Mouse (Mus musculus): ENCODE measurements around the gene Psmc3. TPM values are rescaled to one million over a fixed set of nuclear protein-coding genes. Genes with fewer than 3 reads are reported as not detected.
"Not testable (repeated sequence)": the region's sequence is repeated elsewhere in the genome, so short reads cannot be mapped to it uniquely, and the experiment has no call there.

Gene Psmc3
- total RNA-seq, 1 experiment, result 262 TPM

GRCm38 (mm10) chr2:91018061-91018788, 35.6 kb upstream of the Psmc3 start:
- in situ Hi-C loops (cut with MboI; ENCODE audit: low sequenced_read_pairs in 2 of 2, unreplicated experiment in 2 of 2), result no loop called here
- Histone ChIP-seq H3K9ac (ENCODE audit: insufficient read depth, low read depth, low read length, poor library complexity, severe bottlenecking) (no peak overlapping the region), H3K9me3 (ENCODE audit: control insufficient read depth, insufficient read depth, low read depth, low read length) (no peaks in the 10 kb centered on the region), H3K4me1 (ENCODE audit: control insufficient read depth in 2 of 2, insufficient read depth in 2 of 2, low read length in 2 of 2, poor library complexity in 1 of 2) (0 out of 4 replicates have a peak, but pooled peaks cover 0 to 4% of the 10 kb centered on the region in 2 experiments), H3K36me3 (ENCODE audit: control insufficient read depth, insufficient read depth, low read length, poor library complexity, severe bottlenecking) (peaks cover 20% of the 10 kb centered on the region), H3K4me3 (ENCODE audit: insufficient read depth in 1 of 2, low read depth in 1 of 2, low read length in 2 of 2, poor library complexity in 1 of 2, severe bottlenecking in 1 of 2) (no peak overlapping the region), H3K27ac (ENCODE audit: insufficient read depth, low read depth, low read length, poor library complexity, severe bottlenecking) (no peak overlapping the region)
- DNase-seq (ENCODE audit: low read depth, low spot score), result no peak
- TF ChIP-seq HCFC1 (IDR thresholded peaks at IDR 0.05; ENCODE audit: borderline replicate concordance, insufficient read depth, low read length), result no peak
- no peak for TF ChIP-seq CHD2 (IDR thresholded peaks at IDR 0.05; ENCODE audit: low read depth, low read length)
- TF ChIP-seq MAFK (IDR thresholded peaks at IDR 0.05; ENCODE audit: insufficient read depth, low read depth, low read length), result no peak
- no peak for TF ChIP-seq ZC3H11A (IDR thresholded peaks at IDR 0.05; ENCODE audit: borderline replicate concordance, low read depth, low read length)
- no peak for TF ChIP-seq ZNF384 (IDR thresholded peaks at IDR 0.05; ENCODE audit: low read depth, low read length)

DNA sequence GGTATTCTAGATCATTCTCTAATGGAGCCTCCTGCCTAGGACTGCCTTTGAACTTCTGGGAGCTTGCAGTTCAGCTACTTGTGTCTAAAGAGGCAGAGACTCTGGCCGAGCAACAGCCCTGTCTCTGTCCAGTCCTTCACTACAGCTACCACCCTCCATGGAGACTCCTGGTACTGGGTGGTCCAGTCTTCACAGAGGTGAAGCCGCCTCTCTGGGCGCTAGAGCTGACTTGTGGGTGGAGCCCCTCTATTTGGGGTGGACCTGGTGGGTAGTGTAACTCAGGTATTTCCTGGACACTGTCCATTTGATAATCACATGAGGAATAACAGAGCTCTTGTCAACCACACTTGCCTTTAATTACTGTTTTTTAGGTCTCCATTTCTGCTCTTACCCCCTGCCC, 33.9 kb upstream of the Psmc3 start:
- no peak for DNase-seq (ENCODE audit: low read depth, low spot score)
- Histone ChIP-seq H3K27ac (ENCODE audit: insufficient read depth, low read depth, low read length, poor library complexity, severe bottlenecking) (no peak overlapping the region), H3K9ac (ENCODE audit: insufficient read depth, low read depth, low read length, poor library complexity, severe bottlenecking) (no peak overlapping the region), H3K36me3 (ENCODE audit: control insufficient read depth, insufficient read depth, low read length, poor library complexity, severe bottlenecking) (peaks cover 12% of the 10 kb centered on the region), H3K4me1 (ENCODE audit: control insufficient read depth in 2 of 2, insufficient read depth in 2 of 2, low read length in 2 of 2, poor library complexity in 1 of 2) (peaks cover 3 to 7% of the 10 kb centered on the region in 2 experiments; a peak in 3 of 4 replicates), H3K4me3 (ENCODE audit: insufficient read depth in 1 of 2, low read depth in 1 of 2, low read length in 2 of 2, poor library complexity in 1 of 2, severe bottlenecking in 1 of 2) (no peak overlapping the region), H3K9me3 (ENCODE audit: control insufficient read depth, insufficient read depth, low read depth, low read length) (no peaks in the 10 kb centered on the region)
- in situ Hi-C loops (cut with MboI; ENCODE audit: low sequenced_read_pairs in 2 of 2, unreplicated experiment in 2 of 2), result no loop called here
- no peak for TF ChIP-seq ZC3H11A (IDR thresholded peaks at IDR 0.05; ENCODE audit: borderline replicate concordance, low read depth, low read length)
- no peak for TF ChIP-seq ZNF384 (IDR thresholded peaks at IDR 0.05; ENCODE audit: low read depth, low read length)
- no peak for TF ChIP-seq MAFK (IDR thresholded peaks at IDR 0.05; ENCODE audit: insufficient read depth, low read depth, low read length)
- TF ChIP-seq HCFC1 (IDR thresholded peaks at IDR 0.05; ENCODE audit: borderline replicate concordance, insufficient read depth, low read length), result no peak
- TF ChIP-seq CHD2 (IDR thresholded peaks at IDR 0.05; ENCODE audit: low read depth, low read length), result no peak

DNA sequence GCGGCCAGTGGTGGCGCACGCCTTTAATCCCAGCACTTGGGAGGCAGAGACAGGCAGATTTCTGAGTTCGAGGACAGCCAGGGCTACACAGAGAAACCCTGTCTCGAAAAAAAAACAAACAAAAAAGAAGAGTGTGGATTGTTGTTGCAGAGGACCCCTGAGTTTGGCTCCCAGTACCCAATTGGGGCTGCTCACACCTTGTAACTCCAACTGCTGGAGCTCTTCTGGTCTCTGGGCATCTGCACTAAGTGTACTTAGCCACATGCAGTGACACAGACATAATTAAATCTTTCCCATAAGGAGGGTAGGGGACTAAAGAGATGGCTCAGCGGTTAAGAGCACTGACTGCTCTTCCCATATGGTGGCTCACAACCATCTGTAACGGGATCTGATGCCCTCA, 31.5 kb upstream of the Psmc3 start:
- not testable (repeated sequence) for H3K36me3 ChIP-seq (ENCODE audit: control insufficient read depth, insufficient read depth, low read length, poor library complexity, severe bottlenecking); H3K27ac ChIP-seq (ENCODE audit: insufficient read depth, low read depth, low read length, poor library complexity, severe bottlenecking)

GRCm38 (mm10) chr2:91023131-91023530, 30.7 kb upstream of the Psmc3 start:
- DNase-seq (ENCODE audit: low read depth, low spot score), result no peak
- Histone ChIP-seq H3K36me3 (ENCODE audit: control insufficient read depth, insufficient read depth, low read length, poor library complexity, severe bottlenecking) (peaks cover 5% of the 10 kb centered on the region; the same call in 1 of the 2 replicates), H3K27ac (ENCODE audit: insufficient read depth, low read depth, low read length, poor library complexity, severe bottlenecking) (no peak overlapping the region; the same call in 1 of the 2 replicates), H3K9ac (ENCODE audit: insufficient read depth, low read depth, low read length, poor library complexity, severe bottlenecking) (no peak overlapping the region), H3K4me1 (ENCODE audit: control insufficient read depth in 2 of 2, insufficient read depth in 2 of 2, low read length in 2 of 2, poor library complexity in 1 of 2) (peaks cover 3 to 4% of the 10 kb centered on the region in 2 experiments; a peak in 3 of 4 replicates), H3K9me3 (ENCODE audit: control insufficient read depth, insufficient read depth, low read depth, low read length) (no peaks in the 10 kb centered on the region), H3K4me3 (ENCODE audit: insufficient read depth in 1 of 2, low read depth in 1 of 2, low read length in 2 of 2, poor library complexity in 1 of 2, severe bottlenecking in 1 of 2) (no peak overlapping the region)
- in situ Hi-C loops (cut with MboI; ENCODE audit: low sequenced_read_pairs in 2 of 2, unreplicated experiment in 2 of 2), result no loop called here
- TF ChIP-seq ZNF384 (IDR thresholded peaks at IDR 0.05; ENCODE audit: low read depth, low read length) (no peak), ZC3H11A (IDR thresholded peaks at IDR 0.05; ENCODE audit: borderline replicate concordance, low read depth, low read length) (no peak)

More for the DNA sequence above, 31.5 kb upstream of the Psmc3 start:
- in situ Hi-C loops (cut with MboI; ENCODE audit: low sequenced_read_pairs in 2 of 2, unreplicated experiment in 2 of 2); H3K4me3 ChIP-seq (ENCODE audit: insufficient read depth in 1 of 2, low read depth in 1 of 2, low read length in 2 of 2, poor library complexity in 1 of 2, severe bottlenecking in 1 of 2); DNase-seq (ENCODE audit: low read depth, low spot score); H3K9me3 ChIP-seq (ENCODE audit: control insufficient read depth, insufficient read depth, low read depth, low read length); H3K4me1 ChIP-seq (ENCODE audit: control insufficient read depth in 2 of 2, insufficient read depth in 2 of 2, low read length in 2 of 2, poor library complexity in 1 of 2); H3K9ac ChIP-seq (ENCODE audit: insufficient read depth, low read depth, low read length, poor library complexity, severe bottlenecking): not testable (repeated sequence)

DNA sequence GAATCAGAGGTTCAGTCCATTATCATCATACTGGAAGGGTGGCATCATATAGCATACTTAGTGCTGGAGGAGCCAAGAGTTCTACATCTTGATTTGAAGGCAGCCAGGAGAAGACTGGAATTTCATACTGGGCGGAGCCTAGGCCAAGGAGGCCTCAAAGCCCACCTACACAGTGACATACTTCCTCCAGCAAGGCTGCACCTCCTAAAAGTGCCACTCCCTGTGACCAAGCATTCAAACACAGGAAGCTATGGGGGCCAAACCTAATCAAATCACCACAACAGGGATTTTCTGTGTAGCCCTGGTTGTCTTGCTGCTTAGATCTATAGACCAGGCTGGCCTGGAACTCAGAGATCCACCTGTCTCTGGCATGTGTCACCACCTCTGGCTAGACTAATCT, 29.9 kb upstream of the Psmc3 start:
- Histone ChIP-seq H3K4me1 (ENCODE audit: control insufficient read depth in 2 of 2, insufficient read depth in 2 of 2, low read length in 2 of 2, poor library complexity in 1 of 2) (peaks cover 3 to 4% of the 10 kb centered on the region in 2 experiments; a peak in 3 of 4 replicates), H3K9me3 (ENCODE audit: control insufficient read depth, insufficient read depth, low read depth, low read length) (no peaks in the 10 kb centered on the region), H3K27ac (ENCODE audit: insufficient read depth, low read depth, low read length, poor library complexity, severe bottlenecking) (no peak overlapping the region; the same call in 1 of the 2 replicates), H3K4me3 (ENCODE audit: insufficient read depth in 1 of 2, low read depth in 1 of 2, low read length in 2 of 2, poor library complexity in 1 of 2, severe bottlenecking in 1 of 2) (no peak overlapping the region), H3K36me3 (ENCODE audit: control insufficient read depth, insufficient read depth, low read length, poor library complexity, severe bottlenecking) (peaks cover 5% of the 10 kb centered on the region; the same call in 1 of the 2 replicates), H3K9ac (ENCODE audit: insufficient read depth, low read depth, low read length, poor library complexity, severe bottlenecking) (no peak overlapping the region)
- in situ Hi-C loops (cut with MboI; ENCODE audit: low sequenced_read_pairs in 2 of 2, unreplicated experiment in 2 of 2), result no loop called here
- TF ChIP-seq MAFK (IDR thresholded peaks at IDR 0.05; ENCODE audit: insufficient read depth, low read depth, low read length) (no peak), ZC3H11A (IDR thresholded peaks at IDR 0.05; ENCODE audit: borderline replicate concordance, low read depth, low read length) (no peak), CHD2 (IDR thresholded peaks at IDR 0.05; ENCODE audit: low read depth, low read length) (no peak), ZNF384 (IDR thresholded peaks at IDR 0.05; ENCODE audit: low read depth, low read length) (no peak), HCFC1 (IDR thresholded peaks at IDR 0.05; ENCODE audit: borderline replicate concordance, insufficient read depth, low read length) (no peak)
- no peak for DNase-seq (ENCODE audit: low read depth, low spot score)

Measured in ES-E14 (cell line).